Mouse (Mus musculus) liver, postnatal 0 days (tissue): ENCODE measurements at regions not wholly inside any gene's neighbourhood (a gene's known extent, or its start where the extent isn't known, plus 50 kb on each side); places are given as distances from the start of the nearest gene placed in this dataset.

Experiments
- CTCF ChIP-seq: sonication (generic); IDR thresholded peaks from 2 replicates; pipeline ENCODE4 v1.5.1; 2016; ENCODE audit warnings: antibody characterized with exemption, low read depth
- EP300 ChIP-seq: IDR thresholded peaks from 2 replicates; pipeline ENCODE4 v1.6.1; 2016; ENCODE audit warnings: antibody characterized with exemption, low read depth, mild to moderate bottlenecking

DNA sequence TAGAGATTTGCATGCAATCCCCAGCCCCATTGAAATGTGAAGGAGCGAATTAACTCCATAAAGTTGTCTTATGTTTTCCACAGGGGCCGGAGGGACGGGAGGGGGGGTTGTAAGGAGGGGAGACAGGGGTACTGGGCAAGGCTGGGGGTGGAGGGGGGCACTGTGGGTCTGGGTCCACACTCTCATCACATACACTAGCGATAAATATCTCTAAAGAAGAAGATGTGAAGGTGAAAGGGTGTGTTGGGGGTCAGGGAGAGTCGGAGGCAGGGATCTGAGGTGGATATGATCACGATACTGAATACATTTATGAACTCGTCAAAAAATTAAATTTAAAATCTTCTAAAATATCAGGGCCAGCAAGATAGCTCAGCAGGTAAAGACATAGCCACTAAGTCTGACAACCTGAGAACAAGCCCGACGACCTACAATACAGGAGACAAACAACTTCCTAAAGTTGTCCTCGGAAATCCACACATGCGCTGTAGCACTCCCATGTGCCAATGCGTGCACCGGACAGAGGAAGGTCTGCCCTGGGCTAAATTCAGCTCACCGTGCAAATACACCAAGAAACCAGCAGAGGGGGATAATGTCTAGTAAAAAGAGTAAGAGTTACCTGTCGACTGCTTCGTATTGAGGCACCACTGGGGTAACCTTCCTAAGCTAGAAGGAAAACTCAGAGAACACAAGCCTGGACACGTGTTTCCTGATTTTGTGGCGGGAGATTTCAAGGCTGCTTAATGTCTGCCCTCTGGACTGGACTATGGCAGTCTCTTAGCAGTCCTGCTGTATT lies 85.6 kb upstream of the Nt5e start:
- TF ChIP-seq CTCF (peak; percentile 81), EP300 (no peak)
